Mouse (Mus musculus) heart, adult 2 months (tissue): ENCODE results near the gene Sall4.

Source experiments
- CTCF ChIP-seq: fragments of 200-600 bp; IDR thresholded peaks from 2 replicates; pipeline ENCODE4 v1.8.1; 2022; ENCODE audit warnings: antibody characterized with exemption, mild to moderate bottlenecking, moderate library complexity
- EP300 ChIP-seq: fragments of 200-500 bp; IDR thresholded peaks from 2 replicates; pipeline ENCODE4 v1.6.1; 2011; ENCODE audit warnings: low read depth, low read length, control low read depth; ENCODE audit not compliant: insufficient read depth
- POLR2A ChIP-seq: fragments of 200-500 bp; IDR thresholded peaks from 2 replicates; pipeline ENCODE4 v1.6.1; 2011; ENCODE audit warnings: mild to moderate bottlenecking, low read depth, low read length, control low read depth; ENCODE audit not compliant: insufficient read depth

- TF ChIP-seq CTCF (no peak), POLR2A (no peak), EP300 (no peak)
These were observed 6.6 kb downstream of the Sall4 start for GRCm38 (mm10) chr2:168761141-168761540.
